Mouse (Mus musculus) brown adipose tissue, adult 24 weeks (tissue): ENCODE data around the gene Mgll. TPM values are rescaled to one million over a fixed set of nuclear protein-coding genes. Genes with fewer than 3 reads are reported as not detected.

Source experiments
- H3K27ac ChIP-seq: fragments of 200-500 bp; replicated peaks from 2 replicates; pipeline ENCODE4 v1.5.1; 2012; ENCODE audit warnings: low read depth, mild to moderate bottlenecking, low read length
- H3K4me1 ChIP-seq: fragments of 200-500 bp; 2 replicates; pipeline ENCODE4 v1.6.1; 2012; ENCODE audit warnings: low read length, mixed read lengths; ENCODE audit not compliant: control insufficient read depth, insufficient read depth, insufficient read length
- H3K4me3 ChIP-seq: fragments of 200-500 bp; 2 replicates; pipeline ENCODE4 v1.5.1; 2012; ENCODE audit warnings: low read depth, mild to moderate bottlenecking, low read length, moderate library complexity; ENCODE audit not compliant: insufficient read depth
- polyA plus RNA-seq: library from polyadenylated mRNA; stranded (reverse); fragments of >200 nt; gene quantifications from 2 replicates; pipeline ENCODE4 v1.2.4, GENCODE M21; 2012; ENCODE audit not compliant: missing spikeins, insufficient read depth, insufficient read length

Mgll gene
- polyA plus RNA-seq, 1 experiment = 493 TPM

DNA sequence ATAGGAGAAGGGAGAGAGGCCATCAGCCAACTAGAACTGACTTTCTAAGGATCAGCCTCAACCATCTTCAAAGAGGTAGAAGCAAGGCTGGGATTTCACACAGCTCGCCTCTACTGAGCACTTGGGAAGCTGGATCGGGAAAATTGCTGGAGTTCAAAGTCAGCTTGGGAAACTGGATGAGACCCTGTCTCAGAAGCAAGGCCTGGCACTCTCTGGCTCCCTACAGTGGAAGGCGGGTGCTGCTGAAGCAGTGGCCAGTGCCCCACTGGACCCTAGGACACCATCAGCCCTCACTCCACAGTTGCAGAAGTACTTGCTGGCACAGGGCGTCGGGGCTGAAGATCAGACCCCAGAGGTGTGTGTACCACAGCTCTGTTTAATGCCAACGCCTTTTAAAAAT lies 133.6 kb downstream of the Mgll start:
- H3K27ac ChIP-seq = no peak overlapping the region
- H3K4me1 ChIP-seq = no peaks in the 10 kb centered on the region
- no peak overlapping the region for H3K4me3 ChIP-seq

DNA sequence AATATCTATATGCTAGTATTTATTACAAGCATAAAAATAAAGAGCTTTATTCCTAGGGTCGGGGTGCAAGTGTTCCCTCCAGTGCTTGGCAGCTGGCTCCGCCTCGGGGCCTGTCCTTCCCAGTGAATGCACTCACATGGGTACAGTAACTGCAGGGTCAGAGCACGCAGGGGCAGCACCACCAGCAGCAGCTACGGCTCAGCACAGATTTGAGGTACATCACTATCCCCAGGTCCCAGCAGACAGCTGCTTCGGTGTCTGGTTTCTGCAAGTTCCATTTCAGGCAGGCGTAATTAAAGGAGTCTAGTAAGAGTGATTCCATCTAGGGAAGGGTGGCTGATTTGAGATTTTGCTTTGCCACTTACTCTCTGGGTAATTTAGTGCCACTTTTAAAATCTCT lies 134.1 kb downstream of the Mgll start:
- Histone ChIP-seq H3K4me3 (no peak overlapping the region), H3K27ac (no peak overlapping the region), H3K4me1 (no peaks in the 10 kb centered on the region)

DNA sequence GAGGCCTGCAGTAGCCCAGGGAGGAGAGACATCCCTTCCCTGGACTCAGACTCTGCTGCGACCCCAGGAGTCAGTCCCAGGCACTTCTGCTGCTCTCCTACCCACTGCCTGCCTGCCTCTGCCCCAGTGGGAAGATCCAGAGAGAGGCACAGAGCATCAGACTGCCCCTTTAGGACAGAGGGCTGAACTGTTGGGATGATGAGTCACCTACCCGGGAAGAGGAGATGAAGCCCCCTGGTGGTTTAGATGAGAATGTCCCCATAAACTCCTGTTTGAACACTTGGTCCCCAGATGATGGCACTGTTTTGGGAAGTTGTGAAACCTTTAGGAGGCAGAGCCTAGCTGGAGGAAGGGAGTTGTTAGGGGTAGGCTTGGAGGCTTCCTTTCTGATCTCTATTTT lies 136.7 kb downstream of the Mgll start:
- Histone ChIP-seq H3K27ac (no peak overlapping the region), H3K4me1 (no peaks in the 10 kb centered on the region), H3K4me3 (no peak overlapping the region)

DNA sequence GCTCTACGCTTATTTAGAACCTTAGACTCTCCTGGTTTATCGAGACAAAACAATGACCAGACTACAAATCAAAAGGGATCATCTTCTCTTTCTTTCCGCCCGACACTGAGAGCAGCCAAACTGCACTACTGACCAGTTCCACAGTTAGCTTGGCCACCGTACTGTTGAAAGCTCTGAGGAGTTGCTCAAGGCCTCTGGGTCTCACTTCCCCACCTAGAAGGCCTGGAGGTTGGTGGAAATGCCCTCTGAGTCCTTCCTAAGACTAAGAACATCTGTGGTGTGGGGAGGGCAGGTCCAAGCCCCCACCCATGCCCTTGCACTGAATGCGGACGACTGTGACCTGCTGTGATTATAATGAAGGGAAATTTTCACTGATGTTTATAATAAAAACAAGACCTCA lies 141.5 kb downstream of the Mgll start:
- Histone ChIP-seq H3K4me1 (no peaks in the 10 kb centered on the region), H3K4me3 (no peak overlapping the region), H3K27ac (no peak overlapping the region)

DNA sequence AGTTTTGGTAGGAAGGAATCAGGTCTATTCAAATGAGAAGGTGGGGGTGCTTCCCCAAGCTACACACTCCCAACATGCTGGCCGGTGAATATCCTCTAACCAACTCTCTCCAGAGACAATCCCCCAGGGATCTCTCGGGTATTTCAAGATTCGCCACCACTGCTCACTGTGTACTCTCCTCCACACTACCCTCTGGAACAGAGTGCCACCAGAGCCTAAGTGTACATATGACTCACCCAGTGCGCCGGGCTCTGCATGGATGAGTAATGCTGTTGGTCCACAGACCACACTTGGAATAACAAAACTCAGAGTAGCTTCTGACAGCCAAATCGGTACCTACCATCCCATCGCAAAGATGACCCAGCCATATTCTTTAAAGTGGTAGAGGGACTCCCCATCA lies 145.2 kb downstream of the Mgll start:
- Histone ChIP-seq H3K27ac (no peak overlapping the region), H3K4me1 (no peaks in the 10 kb centered on the region), H3K4me3 (no peak overlapping the region)

DNA sequence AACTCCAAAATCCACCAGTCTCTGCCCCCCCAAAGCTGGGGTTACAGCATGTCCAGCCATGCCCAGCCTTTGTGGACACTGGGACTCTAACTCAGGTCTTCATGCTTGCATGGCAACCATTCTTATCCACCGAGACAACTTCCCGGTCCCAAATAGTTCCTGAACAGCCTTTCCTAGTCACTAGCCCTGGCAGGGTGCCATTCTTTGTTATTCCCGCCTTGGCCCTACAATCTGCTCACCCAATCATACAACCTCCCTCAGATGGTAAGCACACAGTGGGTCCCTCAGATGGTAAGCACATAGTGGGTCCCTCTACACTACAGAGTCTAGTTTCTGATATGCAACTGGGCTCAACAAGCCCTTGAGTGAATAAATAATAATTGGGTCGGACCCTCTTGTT lies 146.4 kb downstream of the Mgll start:
- Histone ChIP-seq H3K4me3 (no peak overlapping the region), H3K4me1 (no peaks in the 10 kb centered on the region; the same call in 1 of the 2 replicates), H3K27ac (no peak overlapping the region)

DNA sequence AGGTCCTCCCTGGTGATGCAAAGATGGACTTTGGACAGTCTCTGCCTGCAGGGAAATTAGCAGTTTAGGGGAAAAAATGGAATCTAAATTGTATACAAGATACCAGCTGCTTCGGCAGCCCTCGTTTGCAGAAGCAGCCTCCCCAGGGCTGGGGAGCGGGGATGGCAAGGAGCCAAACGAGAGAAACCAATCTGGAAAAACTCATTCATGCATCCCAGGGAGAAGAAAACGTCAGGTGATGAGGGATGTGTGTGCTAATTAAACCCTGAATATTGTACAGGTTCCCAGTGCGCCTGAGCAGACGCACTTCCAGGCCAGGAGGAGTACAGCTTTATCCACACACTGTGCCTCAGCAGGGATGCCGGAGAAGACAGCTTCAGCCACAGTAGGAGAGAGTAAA lies 147.3 kb downstream of the Mgll start:
- H3K4me3 ChIP-seq = no peak overlapping the region
- H3K4me1 ChIP-seq = no peaks in the 10 kb centered on the region; the same call in 1 of the 2 replicates
- no peak overlapping the region for H3K27ac ChIP-seq

DNA sequence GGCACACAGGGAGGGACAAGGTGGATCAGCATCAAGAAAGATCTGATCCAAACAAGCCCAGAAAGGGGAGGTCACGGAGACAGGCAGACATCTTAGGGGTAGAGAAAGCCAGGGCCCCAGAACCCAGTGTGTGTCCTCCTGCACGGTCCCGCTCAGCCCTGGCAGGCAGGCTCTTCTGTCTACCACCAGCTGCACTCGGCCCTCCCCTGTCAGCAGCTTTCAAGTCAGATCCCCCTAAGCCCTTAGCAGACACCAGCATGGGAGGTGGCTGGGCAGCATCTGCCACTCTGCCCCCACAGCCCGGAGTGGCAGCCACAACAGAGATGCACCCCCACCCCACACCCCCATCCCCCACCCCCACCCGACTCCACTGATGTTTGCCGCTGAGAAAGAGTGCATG lies 148.6 kb downstream of the Mgll start:
- Histone ChIP-seq H3K4me1 (no peaks in the 10 kb centered on the region; the same call in 1 of the 2 replicates), H3K27ac (no peak overlapping the region), H3K4me3 (no peak overlapping the region)

DNA sequence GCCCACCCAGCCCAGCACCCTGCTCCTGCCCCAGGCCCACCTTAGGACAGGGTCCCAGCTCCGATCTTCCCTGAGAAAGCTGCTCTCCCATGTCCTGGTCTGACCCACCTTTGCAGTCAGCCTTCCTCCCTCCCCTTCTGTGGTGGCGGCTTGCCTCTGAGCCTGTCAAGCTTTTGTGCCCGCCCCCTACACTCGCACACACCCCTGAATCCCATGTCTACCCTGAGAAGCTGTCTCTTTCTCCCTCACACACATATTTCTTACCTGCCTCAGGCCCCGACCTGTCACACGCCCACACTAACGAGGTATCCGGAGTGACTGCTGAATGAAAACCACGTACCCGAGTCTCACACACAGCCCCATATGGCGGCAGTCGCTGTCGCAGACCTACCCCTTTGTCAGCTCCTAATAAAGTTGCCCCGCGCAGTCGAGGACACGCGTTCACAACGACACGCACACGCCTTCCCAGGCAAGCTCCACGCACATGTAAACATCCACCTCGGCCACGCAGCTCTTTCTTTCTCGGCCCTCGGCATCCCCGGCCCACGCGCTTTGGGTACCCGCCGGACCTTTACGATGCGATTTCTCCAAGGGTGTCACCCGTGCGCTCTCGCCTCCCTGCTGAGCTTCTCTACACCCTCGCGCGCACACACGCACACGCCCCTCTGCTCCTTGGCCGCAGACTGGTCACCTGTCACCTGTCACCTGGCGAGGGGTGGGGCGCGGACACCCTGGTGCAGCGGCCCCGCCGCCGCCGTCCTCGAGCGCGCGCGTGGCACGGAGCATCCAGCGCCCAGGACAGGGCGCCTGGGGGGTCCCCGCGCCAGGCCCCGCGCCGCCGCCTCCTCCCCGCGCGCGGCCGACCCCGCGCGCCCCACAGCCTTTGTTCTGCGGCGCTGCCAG lies 150.0 kb downstream of the Mgll start:
- H3K4me1 ChIP-seq = no peaks in the 10 kb centered on the region; the same call in 1 of the 2 replicates
- no peak overlapping the region for H3K27ac ChIP-seq
- peak overlapping the region; percentile 53 for H3K4me3 ChIP-seq

DNA sequence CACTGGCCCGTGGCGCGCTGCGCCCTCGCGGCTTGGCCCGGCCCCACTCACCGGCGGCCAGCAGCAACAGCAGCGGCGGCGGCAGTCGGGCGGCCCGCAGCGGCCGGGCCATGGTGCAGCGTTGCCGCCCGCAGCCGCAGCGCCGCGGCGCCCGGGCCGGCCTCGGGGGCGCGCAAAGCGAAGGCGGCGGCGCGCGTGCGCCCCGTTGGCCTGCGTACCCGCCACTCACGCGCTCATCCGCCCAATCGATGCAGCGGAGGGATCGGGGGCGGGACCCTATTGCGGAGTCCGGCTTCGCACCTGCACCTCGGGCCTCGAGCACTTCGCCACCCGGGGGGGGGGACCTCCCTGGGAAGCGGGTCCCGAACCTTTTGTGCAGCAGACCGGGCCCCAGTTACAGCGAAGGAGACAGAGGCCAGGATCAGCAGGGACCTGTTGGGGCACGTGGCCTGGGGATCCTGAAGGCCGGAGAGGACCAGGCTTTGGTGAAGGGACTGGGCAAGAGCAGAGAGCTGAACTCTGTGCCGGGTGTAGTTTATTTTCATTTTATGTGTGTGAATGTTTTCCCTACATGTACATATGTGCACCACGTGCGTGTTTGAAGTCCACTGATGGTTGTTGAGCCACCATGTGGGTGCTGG lies 150.8 kb downstream of the Mgll start, which contains the start of gene Podxl2:
Podxl2 (minus strand) TSS at position 177 of the 641 bp plus-strand sequence.
- H3K27ac ChIP-seq = no peak within 1 kb of the TSS
- no peaks in the 10 kb centered on the region; the same call in 1 of the 2 replicates for H3K4me1 ChIP-seq
- H3K4me3 ChIP-seq = peak within 1 kb of the TSS; percentile 53

Other genes with a start within 250 kb of the Mgll start
- gene Sec61a1, start 205.5 kb upstream of the Mgll start, polyA plus RNA-seq = 31.7 and 40.8 TPM in 2 replicates
- 3.9 and 6.8 TPM in 2 replicates for gene Kbtbd12, start 86.5 kb upstream of the Mgll start, polyA plus RNA-seq
- 8.6 and 12.6 TPM in 2 replicates for gene Abtb1, start 117.6 kb downstream of the Mgll start, polyA plus RNA-seq
- 1.1 and 1.6 TPM in 2 replicates for gene Podxl2, start 150.6 kb downstream of the Mgll start, polyA plus RNA-seq
- gene Mcm2, start 174.4 kb downstream of the Mgll start, polyA plus RNA-seq = 1.7 and 1.8 TPM in 2 replicates
- 15.5 and 17.5 TPM in 2 replicates for gene Tpra1, start 177.8 kb downstream of the Mgll start, polyA plus RNA-seq